Mouse (Mus musculus): Measurements from ENCODE around the gene B020031M17Rik. TPM values are rescaled to one million over a fixed set of nuclear protein-coding genes. Genes with fewer than 3 reads are reported as not detected.
A peak's percentile ranks its signal among the peaks of the same experiment; 100 is the strongest.
"Not testable (repeated sequence)": the region's sequence is repeated elsewhere in the genome, so short reads cannot be mapped to it uniquely, and the experiment has no call there.

Gene B020031M17Rik
- not detected in 2 replicates for total RNA-seq (2014; fragmentation: Nextera tagmentation)
- total RNA-seq (2017): not detected in 2 replicates
- polyA plus RNA-seq (2012): not detected in 2 replicates

DNA sequence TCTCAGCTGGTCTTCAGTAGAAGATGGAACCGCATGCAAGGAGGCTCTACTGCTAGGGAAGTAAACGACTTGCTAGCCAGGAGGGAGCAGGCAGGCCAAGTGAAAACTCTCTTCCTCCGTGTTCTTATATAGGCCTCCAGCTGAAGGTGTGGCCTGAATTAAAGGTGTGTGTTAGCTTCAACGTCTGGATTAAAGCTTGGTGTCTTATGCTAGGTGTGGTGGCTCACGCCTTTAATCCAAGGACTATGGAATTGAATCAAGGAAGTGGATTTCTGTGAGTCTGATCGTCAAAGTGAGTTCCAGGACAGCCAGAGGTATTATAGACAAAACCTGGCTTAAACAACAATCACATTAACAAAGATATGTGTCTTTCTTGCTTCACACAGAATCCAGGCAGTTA lies at the start of gene B020031M17Rik:
Gene B020031M17Rik (minus strand): TSS at position 101 of the 400 bp plus-strand sequence.
- ATAC-seq (ENCODE audit: extremely low read depth, insufficient number of reproducible peaks, low FRiP score, poor library complexity, severe bottlenecking); H3K36me3 ChIP-seq (replicated peaks); DNase-seq (ENCODE audit: low spot score); H3K4me3 ChIP-seq (ENCODE audit: low read depth, low read length); H3K9me3 ChIP-seq (replicated peaks); H3K4me1 ChIP-seq (ENCODE audit: insufficient read depth, low read depth, low read length); H3K27me3 ChIP-seq (ENCODE audit: insufficient read depth, low read length): not testable (repeated sequence)

DNA sequence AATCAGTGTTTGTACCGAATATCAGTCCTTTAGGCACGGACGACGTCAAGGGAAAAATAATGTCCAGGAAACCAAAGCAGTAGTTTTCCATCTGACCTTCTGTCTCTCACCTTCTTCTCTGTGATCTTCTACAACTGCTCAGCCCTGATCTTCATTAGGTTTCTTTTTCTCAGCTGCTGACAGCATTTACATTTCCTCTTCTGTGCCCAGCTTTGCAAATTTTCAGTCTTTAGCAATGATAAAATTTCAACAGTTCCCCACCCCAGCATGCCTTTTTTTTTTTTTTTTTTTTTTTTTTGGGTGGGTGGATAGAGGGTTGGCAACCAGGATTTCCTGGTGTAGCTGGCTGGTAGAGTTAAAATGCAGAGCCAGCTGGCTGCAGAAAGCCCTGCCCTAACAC lies 48.6 kb upstream of the B020031M17Rik start:
- not testable (repeated sequence) for ATAC-seq (ENCODE audit: extremely low read depth, insufficient number of reproducible peaks, low FRiP score, poor library complexity, severe bottlenecking); H3K36me3 ChIP-seq (replicated peaks); DNase-seq (ENCODE audit: low spot score)

DNA sequence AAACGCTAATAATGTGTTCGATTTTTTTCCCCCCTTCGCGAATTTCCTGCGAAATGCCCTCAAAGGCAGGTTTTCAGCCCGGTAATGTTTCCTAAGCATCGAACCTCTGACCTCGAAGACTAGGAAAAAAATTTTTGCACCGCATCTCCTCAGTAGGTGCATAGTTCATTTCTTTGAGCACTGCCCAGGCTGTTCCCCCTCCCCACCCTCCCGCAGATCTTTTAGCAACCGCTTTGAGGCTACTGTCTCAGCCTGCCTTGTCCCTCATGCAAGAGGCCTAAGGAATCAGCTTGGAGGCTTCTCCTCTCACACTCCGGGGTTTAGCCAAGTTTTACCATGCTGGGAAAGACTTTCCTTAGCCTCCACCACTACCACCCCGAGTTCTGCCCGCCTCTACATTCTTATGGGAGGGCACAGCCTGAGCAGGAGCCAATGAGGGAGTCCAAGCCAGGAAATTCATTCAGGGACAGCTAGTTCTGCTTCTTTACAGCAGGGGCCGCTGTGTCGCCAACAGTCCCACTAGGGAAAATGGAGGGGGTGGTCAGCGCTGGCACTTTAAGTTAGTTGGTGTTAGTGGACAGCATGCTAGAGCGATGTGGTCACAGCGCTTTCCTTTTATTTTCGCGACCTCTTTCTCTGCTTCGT lies 48.0 kb upstream of the B020031M17Rik start:
- H3K4me3 ChIP-seq (ENCODE audit: low read depth, low read length); H3K9me3 ChIP-seq (replicated peaks); H3K27me3 ChIP-seq (ENCODE audit: insufficient read depth, low read length); H3K36me3 ChIP-seq (replicated peaks); DNase-seq (ENCODE audit: low spot score); H3K4me1 ChIP-seq (ENCODE audit: insufficient read depth, low read depth, low read length); ATAC-seq (ENCODE audit: extremely low read depth, insufficient number of reproducible peaks, low FRiP score, poor library complexity, severe bottlenecking): not testable (repeated sequence)

More for the DNA sequence above, 48.6 kb upstream of the B020031M17Rik start:
- H3K9me3 ChIP-seq (replicated peaks); H3K27me3 ChIP-seq (ENCODE audit: insufficient read depth, low read length); H3K4me1 ChIP-seq (ENCODE audit: insufficient read depth, low read depth, low read length); H3K4me3 ChIP-seq (ENCODE audit: low read depth, low read length): not testable (repeated sequence)

DNA sequence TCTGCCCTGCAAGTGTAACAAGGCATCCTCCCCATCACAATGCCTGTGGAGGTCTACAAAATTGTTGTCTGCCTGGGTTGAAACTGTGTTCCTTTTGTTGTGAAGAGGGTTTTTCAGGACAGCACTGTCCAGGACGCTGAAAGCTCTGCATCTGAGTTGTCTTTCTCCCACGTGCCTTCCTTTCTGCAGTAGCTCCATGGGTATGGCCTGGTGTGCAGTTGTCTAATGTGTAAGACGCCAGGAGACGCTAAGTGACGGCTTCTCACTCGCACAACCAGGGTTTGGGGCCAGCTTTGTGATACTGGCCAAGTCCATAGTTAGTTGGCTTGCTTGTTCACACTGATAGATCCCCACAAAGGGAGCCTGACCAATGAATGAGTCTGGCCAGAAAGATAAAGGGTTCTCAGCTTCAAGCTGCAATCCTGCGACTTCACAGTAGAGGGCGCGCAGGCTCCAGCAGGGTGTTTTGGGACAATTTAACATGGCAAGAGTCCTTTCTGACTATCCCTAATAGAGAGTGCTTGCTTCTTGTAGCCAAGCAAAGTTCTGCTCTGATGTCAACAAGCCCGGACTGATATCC lies 41.4 kb upstream of the B020031M17Rik start:
- DNase-seq (ENCODE audit: low spot score); H3K9me3 ChIP-seq (replicated peaks); ATAC-seq (ENCODE audit: extremely low read depth, insufficient number of reproducible peaks, low FRiP score, poor library complexity, severe bottlenecking); H3K27me3 ChIP-seq (ENCODE audit: insufficient read depth, low read length); H3K4me3 ChIP-seq (ENCODE audit: low read depth, low read length); H3K4me1 ChIP-seq (ENCODE audit: insufficient read depth, low read depth, low read length); H3K36me3 ChIP-seq (replicated peaks): not testable (repeated sequence)

DNA sequence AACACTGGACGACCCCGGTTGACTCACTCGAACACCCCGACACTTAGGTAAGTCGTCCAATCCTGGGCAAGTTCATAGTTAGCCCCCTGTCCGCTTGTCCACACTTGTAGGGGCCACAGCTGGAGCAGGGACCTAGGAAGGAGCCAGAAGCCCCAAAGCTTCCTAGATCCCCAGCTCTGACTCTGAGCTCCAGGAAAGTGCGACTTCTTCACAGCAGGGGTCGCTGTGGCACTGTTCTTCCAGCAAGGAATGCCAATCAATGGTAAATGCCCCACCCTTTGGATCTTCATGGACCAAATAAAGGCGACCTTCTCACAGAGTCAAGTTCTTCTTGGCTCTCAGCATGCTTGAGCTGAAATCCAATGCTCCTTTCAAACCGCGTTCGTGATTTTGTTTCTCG lies 40.7 kb upstream of the B020031M17Rik start:
- not testable (repeated sequence) for H3K4me1 ChIP-seq (ENCODE audit: insufficient read depth, low read depth, low read length); H3K9me3 ChIP-seq (replicated peaks); H3K4me3 ChIP-seq (ENCODE audit: low read depth, low read length); ATAC-seq (ENCODE audit: extremely low read depth, insufficient number of reproducible peaks, low FRiP score, poor library complexity, severe bottlenecking); H3K27me3 ChIP-seq (ENCODE audit: insufficient read depth, low read length); H3K36me3 ChIP-seq (replicated peaks); DNase-seq (ENCODE audit: low spot score)

DNA sequence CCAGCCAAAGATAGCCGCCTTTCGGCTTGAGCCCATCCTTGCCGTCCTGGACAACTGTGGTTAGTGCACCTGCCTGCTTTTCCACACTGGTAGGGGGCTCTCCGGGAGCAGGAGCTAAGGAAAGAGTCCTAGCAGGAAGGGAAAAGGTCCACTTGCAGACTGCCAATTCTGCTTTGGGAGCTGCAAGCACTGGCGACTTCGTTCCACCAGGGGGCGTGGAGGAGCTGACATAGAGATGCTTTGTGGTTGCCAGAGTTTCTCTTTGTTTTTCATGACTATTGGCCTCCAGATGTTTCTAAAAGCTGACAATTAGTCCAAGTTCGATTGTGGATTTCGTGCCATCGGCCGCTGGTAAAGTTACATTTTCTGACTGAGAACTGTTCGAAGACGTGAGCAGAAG lies 18.6 kb upstream of the B020031M17Rik start:
- not testable (repeated sequence) for H3K4me3 ChIP-seq (ENCODE audit: low read depth, low read length); H3K9me3 ChIP-seq (replicated peaks); DNase-seq (ENCODE audit: low spot score); H3K27me3 ChIP-seq (ENCODE audit: insufficient read depth, low read length); H3K4me1 ChIP-seq (ENCODE audit: insufficient read depth, low read depth, low read length); H3K36me3 ChIP-seq (replicated peaks)
- 0 out of 2 replicates have a peak, but pooled peaks have one; percentile 8 for ATAC-seq (ENCODE audit: extremely low read depth, insufficient number of reproducible peaks, low FRiP score, poor library complexity, severe bottlenecking)

DNA sequence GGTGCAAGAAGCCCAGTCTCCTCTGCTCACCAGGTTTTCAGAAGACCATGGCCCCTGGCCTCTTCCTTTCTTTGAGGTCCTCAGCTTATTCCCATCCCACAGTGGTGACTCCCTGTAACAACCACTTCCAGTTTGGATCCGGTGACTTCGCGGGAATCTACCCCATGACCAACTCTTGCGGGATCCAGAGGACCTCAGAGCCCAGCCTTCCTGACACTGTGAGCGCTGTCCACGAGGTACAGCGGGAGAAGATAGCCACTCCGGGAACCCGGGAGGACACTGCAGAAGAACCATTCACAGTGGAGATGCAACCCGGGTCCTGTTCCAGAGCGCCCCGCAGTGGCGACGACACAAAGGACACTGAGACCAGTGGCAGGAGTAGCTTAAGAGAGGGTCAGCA lies 17.6 kb upstream of the B020031M17Rik start:
- not testable (repeated sequence) for H3K36me3 ChIP-seq (replicated peaks); H3K4me3 ChIP-seq (ENCODE audit: low read depth, low read length); H3K27me3 ChIP-seq (ENCODE audit: insufficient read depth, low read length); H3K9me3 ChIP-seq (replicated peaks); H3K4me1 ChIP-seq (ENCODE audit: insufficient read depth, low read depth, low read length); ATAC-seq (ENCODE audit: extremely low read depth, insufficient number of reproducible peaks, low FRiP score, poor library complexity, severe bottlenecking); DNase-seq (ENCODE audit: low spot score)

DNA sequence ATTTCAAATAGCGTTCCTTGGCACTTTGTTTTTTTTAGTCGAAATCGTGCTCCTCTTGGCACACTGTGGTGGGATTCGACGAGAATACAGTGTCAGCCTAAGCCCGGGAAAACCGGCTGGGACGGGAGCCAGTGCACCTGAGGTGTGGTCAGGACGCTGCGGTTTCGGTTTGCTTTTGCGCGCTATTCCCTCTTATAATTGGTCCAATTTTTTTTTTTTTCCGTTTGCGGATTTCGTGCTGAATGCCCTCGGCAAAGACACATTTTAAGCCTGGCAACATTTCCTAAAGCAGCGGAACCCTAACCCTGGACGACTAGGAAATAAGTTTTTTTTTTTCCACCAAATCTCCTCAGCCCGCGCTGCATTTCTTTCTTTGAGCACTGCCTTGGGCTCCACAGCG lies 15.4 kb upstream of the B020031M17Rik start:
- not testable (repeated sequence) for H3K36me3 ChIP-seq (replicated peaks); DNase-seq (ENCODE audit: low spot score); H3K4me1 ChIP-seq (ENCODE audit: insufficient read depth, low read depth, low read length); H3K9me3 ChIP-seq (replicated peaks); ATAC-seq (ENCODE audit: extremely low read depth, insufficient number of reproducible peaks, low FRiP score, poor library complexity, severe bottlenecking); H3K4me3 ChIP-seq (ENCODE audit: low read depth, low read length); H3K27me3 ChIP-seq (ENCODE audit: insufficient read depth, low read length)

DNA sequence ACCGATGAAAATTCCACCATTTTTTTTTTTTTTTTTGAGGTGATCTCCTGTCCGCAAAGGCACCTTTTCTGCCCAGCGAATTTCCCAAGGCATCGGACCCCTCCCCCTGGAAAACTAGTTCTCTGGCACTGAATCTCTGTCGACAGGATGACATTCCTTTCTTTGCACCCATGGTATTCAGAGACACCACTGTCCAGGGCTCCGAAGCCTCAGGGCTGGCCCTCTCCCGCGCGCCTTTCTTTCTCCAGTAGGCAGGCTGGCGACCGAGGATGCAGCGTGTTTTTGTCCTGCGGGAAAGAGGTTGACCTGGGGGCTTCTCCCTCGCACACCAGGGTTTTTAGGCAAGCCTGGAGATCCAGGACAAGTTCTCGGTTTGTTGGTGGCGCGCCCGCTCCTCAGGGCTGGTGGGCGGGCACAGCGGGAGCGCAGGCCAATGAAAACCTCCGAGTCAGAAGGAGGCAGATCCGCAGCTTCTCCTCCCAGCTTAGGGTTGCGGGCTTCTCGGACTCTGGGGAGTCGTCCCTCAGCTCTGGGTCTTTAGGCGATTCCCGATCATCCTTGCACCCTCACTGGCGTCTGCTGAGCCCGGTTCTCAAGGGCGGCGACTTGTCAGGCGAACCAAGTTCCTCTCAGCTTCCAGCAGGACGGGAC lies 14.8 kb upstream of the B020031M17Rik start:
- not testable (repeated sequence) for H3K4me3 ChIP-seq (ENCODE audit: low read depth, low read length); DNase-seq (ENCODE audit: low spot score); ATAC-seq (ENCODE audit: extremely low read depth, insufficient number of reproducible peaks, low FRiP score, poor library complexity, severe bottlenecking); H3K4me1 ChIP-seq (ENCODE audit: insufficient read depth, low read depth, low read length); H3K36me3 ChIP-seq (replicated peaks); H3K27me3 ChIP-seq (ENCODE audit: insufficient read depth, low read length); H3K9me3 ChIP-seq (replicated peaks)

DNA sequence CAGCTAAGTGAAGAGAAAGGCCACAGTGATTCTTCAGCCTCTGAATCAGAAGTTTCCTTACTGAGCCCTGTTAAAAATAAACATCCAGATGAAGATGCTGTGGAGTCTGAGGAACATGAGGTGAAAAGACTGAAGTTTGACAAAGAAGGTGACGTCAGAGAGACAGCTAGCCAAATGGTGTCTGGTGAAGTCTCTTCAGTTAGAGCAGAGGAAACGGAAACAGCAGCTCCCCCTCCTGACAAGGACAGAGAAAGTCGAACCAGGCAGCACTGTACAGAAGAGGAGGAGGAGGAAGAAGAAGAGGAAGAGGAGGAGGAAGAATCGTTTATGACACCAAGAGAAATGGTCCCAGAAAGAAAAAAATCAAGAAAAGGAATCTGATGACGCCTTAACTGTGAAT lies 12.2 kb upstream of the B020031M17Rik start:
- H3K4me1 ChIP-seq (ENCODE audit: insufficient read depth, low read depth, low read length); H3K36me3 ChIP-seq (replicated peaks); H3K4me3 ChIP-seq (ENCODE audit: low read depth, low read length); ATAC-seq (ENCODE audit: extremely low read depth, insufficient number of reproducible peaks, low FRiP score, poor library complexity, severe bottlenecking); DNase-seq (ENCODE audit: low spot score); H3K9me3 ChIP-seq (replicated peaks); H3K27me3 ChIP-seq (ENCODE audit: insufficient read depth, low read length): not testable (repeated sequence)

DNA sequence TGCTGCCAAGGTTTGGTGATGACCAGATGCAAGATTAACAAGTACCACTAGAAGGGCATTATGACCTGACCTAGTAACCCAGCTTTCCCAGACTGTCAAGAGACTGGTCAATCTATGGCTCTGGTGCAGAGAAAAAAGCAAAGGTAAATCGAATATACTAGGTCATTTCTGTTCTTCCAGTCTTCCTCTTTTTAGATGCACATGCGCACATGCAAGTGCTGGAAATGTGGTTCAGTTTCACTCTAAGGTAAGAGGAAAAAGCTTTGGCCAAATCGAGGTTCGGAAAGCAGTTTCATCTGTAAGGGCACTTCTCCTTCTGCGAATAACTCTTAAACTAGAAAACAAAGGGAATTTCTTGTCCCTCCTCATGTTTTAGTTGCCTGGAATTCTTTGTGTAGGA lies 5.0 kb upstream of the B020031M17Rik start:
- not testable (repeated sequence) for H3K9me3 ChIP-seq (replicated peaks); H3K27me3 ChIP-seq (ENCODE audit: insufficient read depth, low read length); H3K36me3 ChIP-seq (replicated peaks); H3K4me1 ChIP-seq (ENCODE audit: insufficient read depth, low read depth, low read length); DNase-seq (ENCODE audit: low spot score); H3K4me3 ChIP-seq (ENCODE audit: low read depth, low read length); ATAC-seq (ENCODE audit: extremely low read depth, insufficient number of reproducible peaks, low FRiP score, poor library complexity, severe bottlenecking)

DNA sequence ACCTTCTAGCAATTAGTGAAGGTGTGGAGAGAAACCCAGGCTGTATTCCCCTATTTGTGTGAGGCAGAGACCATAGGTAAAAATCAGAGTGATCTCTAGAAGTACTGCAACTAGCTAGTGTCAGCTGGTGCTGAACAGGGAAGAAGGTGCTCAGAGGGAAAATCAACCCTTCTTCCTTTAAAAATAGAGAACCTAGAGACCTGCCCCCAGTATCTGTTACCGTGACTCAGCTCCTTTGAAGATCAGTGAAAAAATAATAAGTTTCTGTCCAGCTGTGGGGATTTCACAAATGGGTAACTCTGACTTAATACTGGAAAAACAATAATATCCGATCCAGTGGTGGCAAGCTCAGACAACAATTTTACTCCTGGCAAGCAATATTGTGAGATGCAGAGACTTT lies 4.5 kb upstream of the B020031M17Rik start:
- H3K4me3 ChIP-seq (ENCODE audit: low read depth, low read length); H3K4me1 ChIP-seq (ENCODE audit: insufficient read depth, low read depth, low read length); H3K9me3 ChIP-seq (replicated peaks); H3K27me3 ChIP-seq (ENCODE audit: insufficient read depth, low read length); DNase-seq (ENCODE audit: low spot score); ATAC-seq (ENCODE audit: extremely low read depth, insufficient number of reproducible peaks, low FRiP score, poor library complexity, severe bottlenecking); H3K36me3 ChIP-seq (replicated peaks): not testable (repeated sequence)

Data from G1E (cell line).